Mouse (Mus musculus): ENCODE data around the gene Setd4. TPM values are rescaled to one million over a fixed set of nuclear protein-coding genes. Genes with fewer than 3 reads are reported as not detected.

Setd4 gene
- polyA plus RNA-seq, 1 experiment from 2014 or later, result 15.2 TPM

- H3K27me3 ChIP-seq (ENCODE audit: control insufficient read depth, insufficient read depth, low read length), result no peaks in the 10 kb centered on the region
- H3K4me3 ChIP-seq (ENCODE audit: low read depth, low read length), result no peak overlapping the region
- no peak overlapping the region for H3K4me2 ChIP-seq (ENCODE audit: low read depth, severe bottlenecking)
- H3K27ac ChIP-seq (replicated peaks; ENCODE audit: low read depth, low read length), result no peak overlapping the region
- no peak overlapping the region for H3K9ac ChIP-seq (ENCODE audit: low read length)
- WGBS, result 78% methylated on average over 4 of the region's 4 CpGs
- no peaks in the 10 kb centered on the region for H3K9me3 ChIP-seq (ENCODE audit: control insufficient read depth, low read length)
- DNase-seq (ENCODE audit: low spot score) (no peak), ATAC-seq (ENCODE audit: insufficient number of reproducible peaks, low FRiP score, low TSS enrichment, low read depth) (no peak)
- 0 out of 2 replicates have a peak, but pooled peaks cover 2% of the 10 kb centered on the region for H3K36me3 ChIP-seq (ENCODE audit: control insufficient read depth, insufficient read depth, low read length)
- no peaks in the 10 kb centered on the region for H3K4me1 ChIP-seq (ENCODE audit: control insufficient read depth, insufficient read depth, low read length)
These were observed 15.6 kb downstream of the Setd4 start for GRCm38 (mm10) chr16:93588281-93588680.

- H3K4me3 ChIP-seq (ENCODE audit: low read depth, low read length), result no peak overlapping the region
These were observed 17.5 kb downstream of the Setd4 start for GRCm38 (mm10) chr16:93586382-93586781.

GRCm38 (mm10) chr16:93585703-93586205 is 18.1 kb downstream of the Setd4 start:
- 0 out of 2 replicates have a peak, but pooled peaks cover 2% of the 10 kb centered on the region for H3K4me1 ChIP-seq (ENCODE audit: control insufficient read depth, insufficient read depth, low read length)
- 94% methylated on average over 9 of the region's 9 CpGs for WGBS
- ATAC-seq (ENCODE audit: insufficient number of reproducible peaks, low FRiP score, low TSS enrichment, low read depth) (no peak), DNase-seq (ENCODE audit: low spot score) (no peak)
- H3K9me3 ChIP-seq (ENCODE audit: control insufficient read depth, low read length), result no peaks in the 10 kb centered on the region
- no peak overlapping the region for H3K4me2 ChIP-seq (ENCODE audit: low read depth, severe bottlenecking)
- no peaks in the 10 kb centered on the region for H3K36me3 ChIP-seq (ENCODE audit: control insufficient read depth, insufficient read depth, low read length)
- H3K4me3 ChIP-seq (ENCODE audit: low read depth, low read length), result no peak overlapping the region
- H3K27me3 ChIP-seq (ENCODE audit: control insufficient read depth, insufficient read depth, low read length), result no peaks in the 10 kb centered on the region
- no peak overlapping the region for H3K27ac ChIP-seq (replicated peaks; ENCODE audit: low read depth, low read length)
- no peak overlapping the region for H3K9ac ChIP-seq (ENCODE audit: low read length)

More at GRCm38 (mm10) chr16:93586382-93586781, 17.5 kb downstream of the Setd4 start:
- ATAC-seq (ENCODE audit: insufficient number of reproducible peaks, low FRiP score, low TSS enrichment, low read depth) (no peak), DNase-seq (ENCODE audit: low spot score) (no peak)
- WGBS, result 72% methylated on average over 8 of the region's 8 CpGs
- H3K27ac ChIP-seq (replicated peaks; ENCODE audit: low read depth, low read length), result no peak overlapping the region
- H3K27me3 ChIP-seq (ENCODE audit: control insufficient read depth, insufficient read depth, low read length), result no peaks in the 10 kb centered on the region
- no peaks in the 10 kb centered on the region for H3K9me3 ChIP-seq (ENCODE audit: control insufficient read depth, low read length)
- no peak overlapping the region for H3K9ac ChIP-seq (ENCODE audit: low read length)
- H3K4me1 ChIP-seq (ENCODE audit: control insufficient read depth, insufficient read depth, low read length), result no peaks in the 10 kb centered on the region
- H3K36me3 ChIP-seq (ENCODE audit: control insufficient read depth, insufficient read depth, low read length), result no peaks in the 10 kb centered on the region
- no peak overlapping the region for H3K4me2 ChIP-seq (ENCODE audit: low read depth, severe bottlenecking)

GRCm38 (mm10) chr16:93584976-93585702 is 18.7 kb downstream of the Setd4 start:
- Histone ChIP-seq H3K9me3 (ENCODE audit: control insufficient read depth, low read length) (no peaks in the 10 kb centered on the region), H3K4me1 (ENCODE audit: control insufficient read depth, insufficient read depth, low read length) (0 out of 2 replicates have a peak, but pooled peaks cover 2% of the 10 kb centered on the region), H3K36me3 (ENCODE audit: control insufficient read depth, insufficient read depth, low read length) (no peaks in the 10 kb centered on the region), H3K9ac (ENCODE audit: low read length) (no peak overlapping the region), H3K27ac (replicated peaks; ENCODE audit: low read depth, low read length) (no peak overlapping the region), H3K4me3 (ENCODE audit: low read depth, low read length) (no peak overlapping the region), H3K4me2 (ENCODE audit: low read depth, severe bottlenecking) (no peak overlapping the region), H3K27me3 (ENCODE audit: control insufficient read depth, insufficient read depth, low read length) (no peaks in the 10 kb centered on the region)
- ATAC-seq (ENCODE audit: insufficient number of reproducible peaks, low FRiP score, low TSS enrichment, low read depth), result no peak
- DNase-seq (ENCODE audit: low spot score), result no peak
- 89% methylated on average over 24 of the region's 24 CpGs for WGBS

GRCm38 (mm10) chr16:93581125-93581524 is 22.7 kb downstream of the Setd4 start:
- no peaks in the 10 kb centered on the region for H3K27me3 ChIP-seq (ENCODE audit: control insufficient read depth, insufficient read depth, low read length)
- no peak overlapping the region for H3K4me3 ChIP-seq (ENCODE audit: low read depth, low read length)
- H3K27ac ChIP-seq (replicated peaks; ENCODE audit: low read depth, low read length), result no peak overlapping the region
- DNase-seq (ENCODE audit: low spot score), result no peak
- H3K9ac ChIP-seq (ENCODE audit: low read length), result no peak overlapping the region
- H3K4me1 ChIP-seq (ENCODE audit: control insufficient read depth, insufficient read depth, low read length), result 0 out of 2 replicates have a peak, but pooled peaks cover 2% of the 10 kb centered on the region
- WGBS, result 57% methylated on average over 6 of the region's 6 CpGs
- H3K36me3 ChIP-seq (ENCODE audit: control insufficient read depth, insufficient read depth, low read length), result no peaks in the 10 kb centered on the region
- no peak for ATAC-seq (ENCODE audit: insufficient number of reproducible peaks, low FRiP score, low TSS enrichment, low read depth)
- no peaks in the 10 kb centered on the region for H3K9me3 ChIP-seq (ENCODE audit: control insufficient read depth, low read length)
- H3K4me2 ChIP-seq (ENCODE audit: low read depth, severe bottlenecking), result no peak overlapping the region

- DNase-seq (ENCODE audit: low spot score) (no peak), ATAC-seq (ENCODE audit: insufficient number of reproducible peaks, low FRiP score, low TSS enrichment, low read depth) (no peak)
- Histone ChIP-seq H3K4me2 (ENCODE audit: low read depth, severe bottlenecking) (no peak overlapping the region), H3K36me3 (ENCODE audit: control insufficient read depth, insufficient read depth, low read length) (no peaks in the 10 kb centered on the region), H3K9me3 (ENCODE audit: control insufficient read depth, low read length) (no peaks in the 10 kb centered on the region), H3K4me1 (ENCODE audit: control insufficient read depth, insufficient read depth, low read length) (0 out of 2 replicates have a peak, but pooled peaks cover 2% of the 10 kb centered on the region), H3K4me3 (ENCODE audit: low read depth, low read length) (no peak overlapping the region), H3K27me3 (ENCODE audit: control insufficient read depth, insufficient read depth, low read length) (no peaks in the 10 kb centered on the region), H3K27ac (replicated peaks; ENCODE audit: low read depth, low read length) (no peak overlapping the region), H3K9ac (ENCODE audit: low read length) (no peak overlapping the region)
- WGBS, result 90% methylated on average over 8 of the region's 8 CpGs
These were observed 25.4 kb downstream of the Setd4 start for GRCm38 (mm10) chr16:93578346-93579005.

- Histone ChIP-seq H3K4me1 (ENCODE audit: control insufficient read depth, insufficient read depth, low read length) (0 out of 2 replicates have a peak, but pooled peaks cover 2% of the 10 kb centered on the region), H3K9ac (ENCODE audit: low read length) (no peak overlapping the region), H3K4me3 (ENCODE audit: low read depth, low read length) (no peak overlapping the region), H3K4me2 (ENCODE audit: low read depth, severe bottlenecking) (no peak overlapping the region), H3K27ac (replicated peaks; ENCODE audit: low read depth, low read length) (no peak overlapping the region), H3K36me3 (ENCODE audit: control insufficient read depth, insufficient read depth, low read length) (no peaks in the 10 kb centered on the region), H3K9me3 (ENCODE audit: control insufficient read depth, low read length) (no peaks in the 10 kb centered on the region), H3K27me3 (ENCODE audit: control insufficient read depth, insufficient read depth, low read length) (no peaks in the 10 kb centered on the region)
- DNase-seq (ENCODE audit: low spot score) (peak; percentile 94), ATAC-seq (ENCODE audit: insufficient number of reproducible peaks, low FRiP score, low TSS enrichment, low read depth) (peak; percentile 44; the same call in 1 of the 2 replicates)
- 36% methylated on average over 14 of the region's 14 CpGs for WGBS
These were observed 27.3 kb downstream of the Setd4 start for GRCm38 (mm10) chr16:93576412-93577082.

GRCm38 (mm10) chr16:93575574-93575973 is 28.3 kb downstream of the Setd4 start:
- Histone ChIP-seq H3K9ac (ENCODE audit: low read length) (no peak overlapping the region), H3K9me3 (ENCODE audit: control insufficient read depth, low read length) (no peaks in the 10 kb centered on the region), H3K36me3 (ENCODE audit: control insufficient read depth, insufficient read depth, low read length) (no peaks in the 10 kb centered on the region), H3K4me2 (ENCODE audit: low read depth, severe bottlenecking) (no peak overlapping the region), H3K27me3 (ENCODE audit: control insufficient read depth, insufficient read depth, low read length) (no peaks in the 10 kb centered on the region), H3K4me1 (ENCODE audit: control insufficient read depth, insufficient read depth, low read length) (no peaks in the 10 kb centered on the region), H3K27ac (replicated peaks; ENCODE audit: low read depth, low read length) (no peak overlapping the region), H3K4me3 (ENCODE audit: low read depth, low read length) (no peak overlapping the region)
- ATAC-seq (ENCODE audit: insufficient number of reproducible peaks, low FRiP score, low TSS enrichment, low read depth) (no peak), DNase-seq (ENCODE audit: low spot score) (no peak)
- 80% methylated on average over 5 of the region's 5 CpGs for WGBS

All from limb, embryonic 11.5 days (tissue).